Mouse (Mus musculus) liver, embryonic 16.5 days (tissue): Measurements from ENCODE around the gene Smpd4. TPM values are rescaled to one million over a fixed set of nuclear protein-coding genes. Genes with fewer than 3 reads are reported as not detected.
A peak's percentile ranks its signal among the peaks of the same experiment; 100 is the strongest.

Experiments
- ATAC-seq: fragments of 200-750 bp; cut with Nextera tagmentation; 2 replicates; pipeline ENCODE4 v1.8.0; 2017; ENCODE audit warnings: low read depth, mild to moderate bottlenecking, moderate number of reproducible peaks, moderate library complexity
- H3K27ac ChIP-seq: fragments of 300-500 bp; sonication (generic); 2 replicates; pipeline ENCODE4 v1.5.1; 2014; ENCODE audit warnings: mild to moderate bottlenecking, low read length
- H3K27me3 ChIP-seq: fragments of 300-500 bp; sonication (generic); 2 replicates; pipeline ENCODE4 v1.6.1; 2014; ENCODE audit warnings: low read depth, low read length, mixed read lengths; ENCODE audit not compliant: control insufficient read depth, insufficient read depth
- H3K36me3 ChIP-seq: fragments of 300-500 bp; sonication (generic); 2 replicates; pipeline ENCODE4 v1.6.1; 2014; ENCODE audit warnings: mild to moderate bottlenecking; ENCODE audit not compliant: control insufficient read depth, insufficient read depth
- H3K4me1 ChIP-seq: fragments of 300-500 bp; sonication (generic); 2 replicates; pipeline ENCODE4 v1.6.1; 2014; ENCODE audit warnings: low read depth, low read length, mixed read lengths; ENCODE audit not compliant: control insufficient read depth
- H3K4me2 ChIP-seq: fragments of 300-500 bp; sonication (generic); 2 replicates; pipeline ENCODE4 v1.6.1; 2014; ENCODE audit warnings: low read depth, low read length, mixed read lengths
- H3K4me3 ChIP-seq: fragments of 300-500 bp; sonication (generic); 2 replicates; pipeline ENCODE4 v1.5.1; 2014; ENCODE audit warnings: low read depth, mild to moderate bottlenecking, low read length
- H3K9ac ChIP-seq: fragments of 300-500 bp; sonication (generic); 2 replicates; pipeline ENCODE4 v1.6.1; 2014; ENCODE audit warnings: low read depth, low read length
- H3K9me3 ChIP-seq: fragments of 300-500 bp; sonication (generic); replicated peaks from 2 replicates; pipeline ENCODE4 v1.6.1; 2016; ENCODE audit warnings: low read length; ENCODE audit not compliant: control insufficient read depth
- WGBS: fragments of 180-500 bp; shearing (Covaris S2); extraction: QIAGEN DNeasy Blood & Tissue Kit; methylation state at CpG from one replicate; pipeline ENCODE4 v1.1.7; 2014; ENCODE audit not compliant: insufficient replicate concordance; 5-methylcytosine and 5-hydroxymethylcytosine counted together
- polyA plus RNA-seq: library from polyadenylated mRNA; unstranded; fragments of >200 nt; fragmentation: Nextera tagmentation; extraction: Ambion mirVana; gene quantifications from 2 replicates; pipeline ENCODE4 v1.2.1, GENCODE M21; 2015

Smpd4 gene
- 13.6 and 15.1 TPM in 2 replicates for polyA plus RNA-seq

GRCm38 (mm10) chr16:17619198-17620105, at the start of gene Smpd4:
Gene Smpd4, plus strand, starts transcription at chr16:17619354.
- H3K27me3 ChIP-seq = no peaks in the 10 kb centered on the region
- H3K36me3 ChIP-seq = peaks cover 6% of the 10 kb centered on the region
- H3K9ac ChIP-seq = peak within 1 kb of the TSS; percentile 87
- H3K4me1 ChIP-seq = peaks cover 20% of the 10 kb centered on the region
- H3K4me3 ChIP-seq = peak within 1 kb of the TSS; percentile 91
- H3K4me2 ChIP-seq = peak within 1 kb of the TSS; percentile 79
- no peaks in the 10 kb centered on the region for H3K9me3 ChIP-seq
- peak; percentile 87 for ATAC-seq
- peak within 1 kb of the TSS; percentile 51 for H3K27ac ChIP-seq
- WGBS = 2% methylated on average over 60 of the region's 60 CpGs

- Histone ChIP-seq H3K9ac (peak overlapping the region; percentile 47; the same call in 1 of the 2 replicates), H3K4me3 (peak overlapping the region; percentile 61), H3K27ac (no peak overlapping the region), H3K4me1 (peaks cover 7% of the 10 kb centered on the region), H3K36me3 (no peaks in the 10 kb centered on the region), H3K27me3 (peaks cover 21% of the 10 kb centered on the region), H3K4me2 (peak overlapping the region; percentile 78), H3K9me3 (no peaks in the 10 kb centered on the region)
- 11% methylated on average over 45 of the region's 45 CpGs for WGBS
- peak; percentile 62; the same call in 1 of the 2 replicates for ATAC-seq
Measured at GRCm38 (mm10) chr16:17575870-17576824, 43.0 kb upstream of the Smpd4 start.

DNA sequence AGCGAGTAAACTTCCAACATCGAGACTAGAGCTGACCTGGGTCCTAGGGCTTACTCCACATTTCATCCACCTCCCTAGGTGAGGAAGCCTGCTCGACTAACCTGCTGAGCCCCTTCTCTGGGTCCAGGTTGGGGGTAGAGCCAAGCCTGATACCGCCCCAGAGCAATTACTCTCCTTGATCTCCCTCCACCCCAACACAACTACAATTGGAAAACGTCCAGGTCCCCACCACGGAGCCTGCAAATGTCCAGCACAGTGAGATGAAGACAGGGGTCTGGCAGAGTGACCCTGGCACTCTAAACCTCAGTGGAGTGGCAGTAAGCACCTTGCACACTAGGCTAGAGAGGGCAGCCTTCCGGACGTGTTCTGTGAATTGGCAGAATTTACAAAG, 42.3 kb upstream of the Smpd4 start:
- peaks cover 7% of the 10 kb centered on the region for H3K4me1 ChIP-seq
- no peak for ATAC-seq
- H3K4me3 ChIP-seq = peak overlapping the region; percentile 61
- peaks cover 21% of the 10 kb centered on the region for H3K27me3 ChIP-seq
- no peaks in the 10 kb centered on the region for H3K9me3 ChIP-seq
- H3K36me3 ChIP-seq = no peaks in the 10 kb centered on the region
- H3K4me2 ChIP-seq = peak overlapping the region; percentile 78
- WGBS = 23% methylated on average over 8 of the region's 8 CpGs
- H3K9ac ChIP-seq = peak overlapping the region; percentile 47; the same call in 1 of the 2 replicates
- H3K27ac ChIP-seq = no peak overlapping the region

DNA sequence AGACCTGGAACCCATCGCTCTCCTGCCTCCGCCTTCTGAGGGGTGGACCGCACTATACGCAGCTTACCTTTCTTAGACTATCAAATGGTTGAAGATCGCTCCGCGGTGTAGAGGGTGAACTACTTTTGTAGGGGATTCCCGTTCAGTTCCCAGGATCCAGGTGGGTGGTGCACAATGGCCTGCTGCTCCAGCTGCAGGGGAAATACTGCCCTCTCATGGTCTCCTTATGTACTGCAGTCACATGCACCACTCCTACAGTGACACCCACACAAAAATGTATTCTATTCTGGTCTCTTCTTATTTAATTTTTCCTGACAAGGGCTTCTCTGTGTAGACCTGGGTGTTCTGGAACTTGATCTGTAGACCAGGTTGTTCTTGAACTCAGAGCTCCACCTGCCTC, 36.1 kb upstream of the Smpd4 start, which contains the start of gene Slc7a4:
Gene Slc7a4, minus strand, starts transcription at position 151 of the 400 bp plus-strand sequence.
- Histone ChIP-seq H3K9ac (no peak within 1 kb of the TSS), H3K4me1 (no peaks in the 10 kb centered on the region), H3K27me3 (no peaks in the 10 kb centered on the region), H3K4me3 (no peak within 1 kb of the TSS), H3K9me3 (no peaks in the 10 kb centered on the region), H3K27ac (no peak within 1 kb of the TSS), H3K4me2 (no peak within 1 kb of the TSS), H3K36me3 (no peaks in the 10 kb centered on the region)
- no peak for ATAC-seq
- 33% methylated on average over 8 of the region's 8 CpGs for WGBS

DNA sequence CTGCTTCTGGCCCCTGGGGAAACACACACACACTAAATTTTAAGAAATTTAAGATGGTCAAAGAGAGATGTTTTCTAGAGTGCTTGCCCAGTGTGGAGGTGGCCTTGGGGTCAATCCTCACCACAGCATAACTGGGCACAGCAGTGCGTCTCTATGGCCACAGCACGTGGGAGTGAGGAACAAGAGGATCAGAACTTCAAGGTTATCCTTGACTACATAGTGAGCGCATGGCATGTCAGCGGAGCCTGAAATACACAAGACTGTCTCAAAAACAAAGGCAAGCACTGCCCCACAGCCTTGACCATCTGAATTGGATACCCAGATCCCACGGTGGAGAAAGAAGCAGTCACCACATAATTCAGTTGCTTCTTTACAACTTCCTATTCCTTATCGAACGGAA, 34.6 kb upstream of the Smpd4 start:
- no peak for ATAC-seq
- H3K4me1 ChIP-seq = no peaks in the 10 kb centered on the region
- H3K9me3 ChIP-seq = no peaks in the 10 kb centered on the region
- H3K36me3 ChIP-seq = no peaks in the 10 kb centered on the region
- WGBS = 67% methylated on average over 7 of the region's 7 CpGs
- no peak overlapping the region for H3K9ac ChIP-seq
- H3K4me3 ChIP-seq = no peak overlapping the region
- no peaks in the 10 kb centered on the region for H3K27me3 ChIP-seq
- no peak overlapping the region for H3K4me2 ChIP-seq
- no peak overlapping the region for H3K27ac ChIP-seq

DNA sequence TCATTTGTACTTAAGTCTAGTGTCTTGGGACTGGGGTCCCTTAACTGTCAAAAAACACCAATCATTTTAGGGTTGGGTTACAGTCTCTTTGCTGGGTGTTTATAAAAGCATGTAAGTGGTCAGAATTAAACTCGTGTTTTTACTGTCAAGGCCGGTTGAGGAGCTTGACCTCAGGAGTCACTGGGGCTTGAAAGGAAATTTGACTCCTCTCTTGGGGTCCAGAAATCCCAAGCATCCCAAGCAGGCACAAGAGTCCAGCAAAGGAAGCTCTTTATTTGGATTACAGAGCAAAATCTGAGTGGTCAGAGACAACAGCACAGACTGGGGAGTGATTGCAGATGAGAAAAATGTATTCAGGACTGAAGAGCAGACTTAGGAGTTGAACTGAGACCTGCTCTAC, 28.4 kb upstream of the Smpd4 start:
- no peak overlapping the region for H3K9ac ChIP-seq
- no peaks in the 10 kb centered on the region for H3K9me3 ChIP-seq
- ATAC-seq = no peak
- H3K36me3 ChIP-seq = no peaks in the 10 kb centered on the region
- WGBS = 43% methylated on average over 2 of the region's 2 CpGs
- H3K4me2 ChIP-seq = no peak overlapping the region
- no peaks in the 10 kb centered on the region for H3K27me3 ChIP-seq
- H3K27ac ChIP-seq = no peak overlapping the region
- H3K4me1 ChIP-seq = no peaks in the 10 kb centered on the region
- no peak overlapping the region for H3K4me3 ChIP-seq

- H3K9ac ChIP-seq = no peak overlapping the region
- ATAC-seq = no peak
- no peak overlapping the region for H3K27ac ChIP-seq
- H3K27me3 ChIP-seq = no peaks in the 10 kb centered on the region
- no peak overlapping the region for H3K4me2 ChIP-seq
- no peaks in the 10 kb centered on the region for H3K9me3 ChIP-seq
- H3K4me3 ChIP-seq = no peak overlapping the region
- H3K4me1 ChIP-seq = no peaks in the 10 kb centered on the region
- WGBS = 53% methylated on average over 3 of the region's 3 CpGs
- no peaks in the 10 kb centered on the region for H3K36me3 ChIP-seq
Measured at GRCm38 (mm10) chr16:17600944-17601562, 18.1 kb upstream of the Smpd4 start.

GRCm38 (mm10) chr16:17604941-17605340, 14.2 kb upstream of the Smpd4 start:
- no peak overlapping the region for H3K4me3 ChIP-seq
- no peak overlapping the region for H3K9ac ChIP-seq
- no peaks in the 10 kb centered on the region for H3K9me3 ChIP-seq
- WGBS = 58% methylated on average over 4 of the region's 4 CpGs
- no peak overlapping the region for H3K4me2 ChIP-seq
- no peaks in the 10 kb centered on the region for H3K36me3 ChIP-seq
- H3K27ac ChIP-seq = no peak overlapping the region
- no peak for ATAC-seq
- H3K4me1 ChIP-seq = no peaks in the 10 kb centered on the region
- H3K27me3 ChIP-seq = no peaks in the 10 kb centered on the region
